Mouse (Mus musculus) liver, adult 2 months (tissue): ENCODE measurements around the gene Timm9. TPM values are rescaled to one million over a fixed set of nuclear protein-coding genes. Genes with fewer than 3 reads are reported as not detected.

Experiments used
- DNase-seq: peaks from one replicate; pipeline ENCODE4 v3.0.0-alpha.2; 2011; ENCODE audit warnings: low read depth, low spot score; ENCODE audit errors: extremely low read depth
- H3K27ac ChIP-seq: fragments of 200-500 bp; replicated peaks from 2 replicates; pipeline ENCODE4 v1.5.1; 2012; ENCODE audit warnings: low read depth, mild to moderate bottlenecking, control low read depth, inconsistent platforms, low read length; ENCODE audit not compliant: insufficient read depth
- H3K27me3 ChIP-seq: fragments of 200-500 bp; 2 replicates; pipeline ENCODE4 v1.6.1; 2012; ENCODE audit warnings: mild to moderate bottlenecking, moderate library complexity, low read length, inconsistent platforms; ENCODE audit not compliant: control insufficient read depth, insufficient read depth
- H3K36me3 ChIP-seq: fragments of 200-500 bp; 2 replicates; pipeline ENCODE4 v1.6.1; 2012; ENCODE audit warnings: low read length, inconsistent platforms; ENCODE audit not compliant: control insufficient read depth, insufficient read depth
- H3K4me1 ChIP-seq: fragments of 200-500 bp; 2 replicates; pipeline ENCODE4 v1.6.1; 2011; ENCODE audit warnings: low read length; ENCODE audit not compliant: control insufficient read depth, insufficient read depth
- H3K4me3 ChIP-seq: fragments of 200-500 bp; 2 replicates; pipeline ENCODE4 v1.5.1; 2011; ENCODE audit warnings: low read depth, mild to moderate bottlenecking, control low read depth, low read length, moderate library complexity; ENCODE audit not compliant: insufficient read depth
- H3K79me2 ChIP-seq: fragments of 200-500 bp; 2 replicates; pipeline ENCODE4 v1.6.1; 2012; ENCODE audit warnings: inconsistent platforms, mild to moderate bottlenecking, low read length, moderate library complexity; ENCODE audit not compliant: control insufficient read depth, insufficient read depth
- H3K9ac ChIP-seq: fragments of 200-500 bp; 2 replicates; pipeline ENCODE4 v1.6.1; 2012; ENCODE audit warnings: low read depth, mild to moderate bottlenecking, control low read depth, inconsistent platforms, low read length
- CTCF ChIP-seq: fragments of 200-500 bp; IDR thresholded peaks from 2 replicates; pipeline ENCODE4 v1.5.1; 2011; ENCODE audit warnings: low read depth, low read length, control low read depth
- POLR2A ChIP-seq: fragments of 200-500 bp; IDR thresholded peaks from 2 replicates; pipeline ENCODE4 v1.6.1; 2011; ENCODE audit warnings: low read length, control low read depth; ENCODE audit not compliant: insufficient read depth; ENCODE audit errors: extremely low read depth
- WGBS: fragments of 180-500 bp; shearing (Covaris S2); methylation state at CpG from one replicate; pipeline ENCODE4 v1.1.7; 2018; 5-methylcytosine and 5-hydroxymethylcytosine counted together
- polyA plus RNA-seq: library from polyadenylated mRNA; depleted of rRNA; stranded (reverse); fragments of >200 nt; gene quantifications from 2 replicates; pipeline ENCODE4 v1.2.3, GENCODE M21; 2012; rRNA removed
- total RNA-seq: library from RNA; depleted of rRNA; stranded (reverse); fragments of >200 nt; gene quantifications from 2 replicates; pipeline ENCODE4 v1.2.3, GENCODE M21; 2014; rRNA removed

Timm9 gene
- total and polyA plus RNA-seq, 2 experiments: 12.0 to 27.8 TPM

GRCm38 (mm10) chr12:71086331-71086730 lies 50.2 kb downstream of the Timm9 start:
- TF ChIP-seq CTCF (no peak), POLR2A (no peak)
- no peaks in the 10 kb centered on the region for H3K4me1 ChIP-seq
- H3K27ac ChIP-seq: no peak overlapping the region
- H3K27me3 ChIP-seq: no peaks in the 10 kb centered on the region
- no peak overlapping the region for H3K9ac ChIP-seq
- no peaks in the 10 kb centered on the region for H3K79me2 ChIP-seq
- WGBS: 97% methylated on average over 8 of the region's 8 CpGs
- H3K36me3 ChIP-seq: peaks cover 25% of the 10 kb centered on the region
- DNase-seq: no peak
- H3K4me3 ChIP-seq: no peak overlapping the region

Other genes with a start within 250 kb of the Timm9 start
- 26.8 and 31.0 TPM in 2 replicates for gene Actr10, start 198.8 kb downstream of the Timm9 start, total RNA-seq
- 17.3 and 19.2 TPM in 2 replicates for gene Actr10, start 198.8 kb downstream of the Timm9 start, polyA plus RNA-seq
- 204 and 240 TPM in 2 replicates for gene Psma3, start 162.1 kb downstream of the Timm9 start, total RNA-seq
- gene Psma3, start 162.1 kb downstream of the Timm9 start, polyA plus RNA-seq: 27.7 and 28.9 TPM in 2 replicates
- gene Arid4a, start 120.7 kb downstream of the Timm9 start, total RNA-seq: 6.6 and 6.8 TPM in 2 replicates
- gene Arid4a, start 120.7 kb downstream of the Timm9 start, polyA plus RNA-seq: 1.3 TPM in 2 replicates
- gene Tomm20l, start 25.3 kb downstream of the Timm9 start, total RNA-seq: not detected in 2 replicates
- not detected in 2 replicates for gene Tomm20l, start 25.3 kb downstream of the Timm9 start, polyA plus RNA-seq
- gene 2700049A03Rik, start 164 bp upstream of the Timm9 start, total RNA-seq: 3.4 and 3.5 TPM in 2 replicates
- 0.56 and 0.93 TPM in 2 replicates for gene 2700049A03Rik, start 164 bp upstream of the Timm9 start, polyA plus RNA-seq
- 1.7 and 2.1 TPM in 2 replicates for gene Dact1, start 173.2 kb upstream of the Timm9 start, total RNA-seq
- gene Dact1, start 173.2 kb upstream of the Timm9 start, polyA plus RNA-seq: 0.98 and 1.4 TPM in 2 replicates